Mouse (Mus musculus) monocyte, adult 5-6 weeks (primary cell): ENCODE measurements around the gene Atg4d. TPM values are rescaled to one million over a fixed set of nuclear protein-coding genes. Genes with fewer than 3 reads are reported as not detected.
"Not testable (repeated sequence)": the region's sequence is repeated elsewhere in the genome, so short reads cannot be mapped to it uniquely, and the experiment has no call there.

Source experiments
- ATAC-seq: fragments of 153-309, 156-312 bp; replicated peaks from 2 replicates; pipeline ENCODE4 v1.8.0; 2017; ENCODE audit warnings: mild to moderate bottlenecking; ENCODE audit not compliant: low TSS enrichment, insufficient number of reproducible peaks, severe bottlenecking, poor library complexity, low FRiP score
- total RNA-seq: library from RNA; stranded (forward); fragments of 200-1000, 200-491, 200-594 nt; gene quantifications from 3 replicates; pipeline ENCODE4 v1.2.3, GENCODE M21; 2017

Gene Atg4d
- total RNA-seq, 1 experiment from 2014 or later, result 34.6 TPM

DNA sequence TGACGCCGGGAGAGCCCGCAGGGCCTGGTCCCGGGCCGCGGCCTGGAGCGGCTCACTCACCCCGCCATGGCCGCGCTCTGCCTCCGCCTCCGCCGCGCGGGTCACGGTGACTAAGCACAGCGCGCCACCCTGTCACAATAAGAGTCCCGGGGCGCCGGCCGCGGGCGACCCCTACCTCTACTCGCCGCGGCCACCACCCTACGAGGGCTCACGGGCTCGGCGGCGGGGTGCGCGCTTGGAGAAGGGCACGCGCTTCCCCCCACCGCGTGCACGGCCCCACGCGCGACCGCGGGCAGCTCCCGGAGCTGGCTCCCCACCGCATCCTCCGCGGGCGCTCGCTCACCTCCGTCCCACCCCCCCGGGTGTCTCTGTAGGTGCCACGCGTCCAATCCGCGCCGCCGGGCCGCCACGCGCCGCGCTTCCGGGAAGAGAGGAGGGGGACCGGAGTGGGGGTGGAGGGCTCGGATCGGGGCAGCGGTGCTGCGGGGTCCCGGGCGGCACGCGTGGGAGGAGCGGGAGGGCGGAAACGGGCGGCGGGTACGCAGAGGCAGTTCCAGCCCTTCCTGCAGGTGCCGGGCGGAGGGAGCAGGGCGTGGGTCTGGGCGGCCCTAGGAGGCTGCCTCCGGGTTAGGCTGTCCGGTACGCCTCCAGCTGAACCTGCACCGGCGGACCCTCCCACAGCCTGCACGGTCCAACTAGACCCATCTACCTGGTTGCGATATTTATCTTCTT is 26.2 kb upstream of the Atg4d start, which contains the start of gene Keap1:
Gene Keap1 (minus strand): TSS at position 629 of the 732 bp plus-strand sequence.
- 0 out of 2 replicates have a peak, but pooled peaks have one; percentile 25 for ATAC-seq

DNA sequence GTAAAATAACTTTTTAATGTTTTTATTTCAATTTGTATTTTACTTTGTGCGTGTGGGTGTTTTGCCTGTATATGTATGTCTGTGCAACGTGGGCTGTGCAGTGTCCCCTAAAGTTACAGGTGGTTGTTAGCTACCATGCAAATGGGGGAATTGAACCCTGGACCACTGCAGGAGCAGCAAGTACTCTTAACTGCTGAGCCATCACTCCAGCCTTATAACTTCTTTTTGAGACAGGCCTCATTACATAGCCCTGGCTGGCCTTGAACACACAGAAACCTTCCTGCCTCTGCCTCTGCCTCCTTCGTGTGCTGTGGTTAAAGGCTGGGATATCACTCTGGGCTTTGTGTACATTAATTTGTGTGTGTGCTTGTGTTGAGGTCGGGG is 25.6 kb upstream of the Atg4d start:
- no peak for ATAC-seq

- ATAC-seq, result peak; percentile 70
Measured at GRCm38 (mm10) chr9:21241343-21241742, 23.8 kb upstream of the Atg4d start.

- ATAC-seq, result no peak
Measured at GRCm38 (mm10) chr9:21243826-21244427, 21.2 kb upstream of the Atg4d start.

DNA sequence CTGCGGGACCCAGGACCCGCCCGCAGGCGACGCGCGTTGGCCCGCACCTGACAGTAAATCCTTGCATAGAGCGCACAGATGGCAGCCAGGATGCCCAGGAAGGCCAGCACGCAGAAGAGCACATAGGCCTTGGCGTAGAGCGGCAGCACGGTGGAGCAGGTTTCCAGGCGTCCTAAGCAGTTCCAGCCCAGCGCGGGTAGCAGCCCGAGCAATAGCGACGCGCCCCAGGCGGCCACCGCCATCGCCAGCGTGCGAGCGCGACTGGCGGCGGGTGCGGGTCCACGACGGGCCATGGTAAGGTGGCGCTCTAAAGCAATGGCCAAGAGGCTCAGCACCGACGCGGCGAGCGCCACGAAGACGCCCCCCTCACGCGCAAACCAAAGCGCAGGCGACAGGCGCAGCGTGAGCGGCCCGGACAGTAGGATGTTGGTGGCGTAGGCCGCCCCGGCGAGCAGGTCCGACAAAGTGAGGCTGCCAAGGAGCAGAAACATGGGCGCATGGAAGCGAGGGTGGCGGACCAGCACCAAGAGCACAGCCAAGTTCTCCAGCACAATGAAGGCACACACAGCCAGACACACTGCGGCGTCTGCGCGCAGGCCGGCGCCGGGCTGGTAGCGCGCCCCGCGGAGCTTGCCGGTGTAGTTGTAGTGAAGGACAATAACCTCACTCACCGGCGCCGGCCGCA is 20.5 kb upstream of the Atg4d start:
- ATAC-seq, result no peak

- ATAC-seq, result no peak
Measured at GRCm38 (mm10) chr9:21245113-21245487, 20.0 kb upstream of the Atg4d start.

- ATAC-seq, result peak; percentile 78
Measured at GRCm38 (mm10) chr9:21246342-21246741, 18.8 kb upstream of the Atg4d start.

GRCm38 (mm10) chr9:21248326-21248725 is 16.8 kb upstream of the Atg4d start, which contains the start of gene S1pr5:
TSS of gene S1pr5 (minus strand) at chr9:21248443.
- peak; percentile 58 for ATAC-seq

GRCm38 (mm10) chr9:21249629-21250508 is 15.2 kb upstream of the Atg4d start:
- ATAC-seq, result no peak; the same call in 1 of the 2 replicates

DNA sequence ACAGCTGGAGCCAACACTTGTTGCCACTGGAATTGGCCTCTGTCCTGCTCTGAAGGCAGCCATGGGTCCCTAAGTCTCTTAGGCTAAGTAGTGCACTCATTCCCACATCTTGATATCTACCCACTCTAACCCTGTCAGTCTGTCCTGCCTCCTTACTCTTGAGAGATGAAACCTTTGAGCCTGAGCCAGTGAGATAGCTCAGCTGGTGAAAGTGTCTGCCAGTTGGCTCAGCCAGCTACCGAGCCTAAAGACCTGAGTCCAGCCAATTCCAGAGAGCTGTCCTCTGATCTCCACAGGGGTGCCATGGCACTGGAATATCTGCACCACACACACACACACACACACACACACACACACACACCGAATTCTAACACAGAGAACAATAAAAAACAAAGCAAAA is 14.6 kb upstream of the Atg4d start:
- no peak for ATAC-seq

GRCm38 (mm10) chr9:21251116-21251735 is 13.9 kb upstream of the Atg4d start:
- ATAC-seq, result no peak

- ATAC-seq, result no peak
Measured at GRCm38 (mm10) chr9:21254690-21255089, 10.4 kb upstream of the Atg4d start.

DNA sequence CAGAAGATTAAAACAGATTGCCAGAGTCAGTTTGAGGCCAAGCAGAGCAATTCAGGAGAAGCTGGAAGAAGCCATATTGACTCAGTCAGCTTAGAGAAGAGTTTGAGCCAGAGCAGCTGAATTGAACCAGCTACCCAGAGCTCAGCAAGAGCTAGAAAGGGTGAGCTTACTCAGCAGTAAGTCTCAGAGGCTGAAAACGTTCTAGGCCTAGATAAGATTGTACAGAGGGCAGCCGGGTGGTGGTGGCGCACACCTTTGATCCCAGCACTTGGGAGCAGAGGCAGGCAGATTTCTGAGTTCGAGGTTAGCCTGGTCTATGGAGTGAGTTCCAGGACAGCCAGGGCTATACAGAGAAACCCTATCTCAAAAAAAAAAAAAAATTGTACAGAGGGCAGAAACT is 8.7 kb upstream of the Atg4d start:
- not testable (repeated sequence) for ATAC-seq

GRCm38 (mm10) chr9:21260491-21261040 is 4.5 kb upstream of the Atg4d start:
- no peak for ATAC-seq

- peak; percentile 76 for ATAC-seq
Measured at GRCm38 (mm10) chr9:21261831-21262230, 3.3 kb upstream of the Atg4d start.

- no peak; the same call in 1 of the 2 replicates for ATAC-seq
Measured at GRCm38 (mm10) chr9:21264272-21264999, 657 bp upstream of the Atg4d start.

- ATAC-seq, result no peak
Measured at GRCm38 (mm10) chr9:21265611-21266010, 518 bp downstream of the Atg4d start.
